Mouse (Mus musculus) A20 (cell line): ENCODE measurements around the gene Tie1.

Experiments used
- DNase-seq: peaks from one replicate; pipeline ENCODE4 v3.0.0-alpha.2; 2011; ENCODE audit warnings: low read depth, low spot score

The Tie1 gene

GRCm38 (mm10) chr4:118476773-118477530 is 12.9 kb downstream of the Tie1 start:
- DNase-seq = no peak

- DNase-seq = no peak
Measured at GRCm38 (mm10) chr4:118472687-118473086, 17.2 kb downstream of the Tie1 start.

- no peak for DNase-seq
Measured at GRCm38 (mm10) chr4:118471281-118471680, 18.6 kb downstream of the Tie1 start.

- no peak for DNase-seq
Measured at GRCm38 (mm10) chr4:118465697-118466163, 24.1 kb downstream of the Tie1 start.

- DNase-seq = no peak
Measured at GRCm38 (mm10) chr4:118464956-118465355, 24.9 kb downstream of the Tie1 start.

- DNase-seq = no peak
Measured at GRCm38 (mm10) chr4:118457345-118457975, 32.4 kb downstream of the Tie1 start, which contains the start of gene Mpl. TSS of gene Mpl (minus strand) at chr4:118457513.

- DNase-seq = no peak
Measured at GRCm38 (mm10) chr4:118446415-118447153, 43.3 kb downstream of the Tie1 start.

- DNase-seq = no peak
Measured at GRCm38 (mm10) chr4:118445781-118446414, 44.0 kb downstream of the Tie1 start.

GRCm38 (mm10) chr4:118445088-118445487 is 44.8 kb downstream of the Tie1 start:
- no peak for DNase-seq

GRCm38 (mm10) chr4:118437829-118438253 is 52.0 kb downstream of the Tie1 start:
- DNase-seq = peak; percentile 69

GRCm38 (mm10) chr4:118436820-118437603 is 52.8 kb downstream of the Tie1 start, which contains the start of gene Cdc20:
TSS of gene Cdc20 (minus strand) at chr4:118437352.
- DNase-seq = peak; percentile 96

GRCm38 (mm10) chr4:118432332-118432731 is 57.5 kb downstream of the Tie1 start:
- DNase-seq = no peak

GRCm38 (mm10) chr4:118429215-118429895 is 60.5 kb downstream of the Tie1 start:
- DNase-seq = peak; percentile 39

GRCm38 (mm10) chr4:118428531-118429214 is 61.2 kb downstream of the Tie1 start:
- DNase-seq = peak; percentile 63

- peak; percentile 94 for DNase-seq
Measured at GRCm38 (mm10) chr4:118427768-118428451, 62.0 kb downstream of the Tie1 start, which contains the start of gene Elovl1. TSS of gene Elovl1 (plus strand) at chr4:118428093.

GRCm38 (mm10) chr4:118427415-118427767 is 62.5 kb downstream of the Tie1 start:
- DNase-seq = peak; percentile 27

- DNase-seq = no peak
Measured at GRCm38 (mm10) chr4:118425374-118425773, 64.5 kb downstream of the Tie1 start.

GRCm38 (mm10) chr4:118424541-118425160 is 65.2 kb downstream of the Tie1 start:
- no peak for DNase-seq

GRCm38 (mm10) chr4:118421384-118421783 is 68.5 kb downstream of the Tie1 start:
- no peak for DNase-seq
